Comparison of ENCODE assay signal across 14 mouse cellular contexts in genomic region chr8:110894851-110895250, GRCm38 (mm10).
"Had no signal": no experiment of that assay in that cellular context is flagged by ENCODE, and none has a peak within 500 bp of the region (broad histone marks: within the 10 kb centered on the region; RNA-seq: fewer than 3 reads in every experiment).

No protein-coding gene starts in this region.

- H3K4me1 ChIP-seq: kidney, embryonic 15.5 days; limb, embryonic 15.5 days; midbrain, embryonic 12.5 days; neural tube, embryonic 12.5 days had no signal

- H3K4me2 ChIP-seq: kidney, embryonic 15.5 days; limb, embryonic 15.5 days; liver, embryonic 12.5 days; lung, embryonic 14.5 days; midbrain, embryonic 12.5 days; neural tube, embryonic 12.5 days had no signal

- H3K27ac ChIP-seq: kidney, embryonic 15.5 days; limb, embryonic 15.5 days; liver, embryonic 12.5 days; midbrain, embryonic 12.5 days; neural tube, embryonic 12.5 days had no signal

- H3K27me3 ChIP-seq: kidney, embryonic 15.5 days; limb, embryonic 15.5 days; liver, embryonic 12.5 days; midbrain, embryonic 12.5 days; neural tube, embryonic 12.5 days had no signal

- DNase-seq: kidney, adult 2 months; kidney, postnatal 14 days; lung, embryonic 14.5 days; lung, postnatal 14 days; retina, postnatal 1 day; right cerebral cortex, postnatal 4 days; spleen, adult 18-20 months; thymus, postnatal 4 days had no signal

- ATAC-seq: liver, embryonic 12.5 days had no signal

- H3K9ac ChIP-seq: kidney, embryonic 15.5 days; limb, embryonic 15.5 days; liver, embryonic 12.5 days; lung, embryonic 14.5 days; midbrain, embryonic 12.5 days; neural tube, embryonic 12.5 days had no signal

- H3K9me3 ChIP-seq: kidney, embryonic 15.5 days; limb, embryonic 15.5 days; liver, embryonic 12.5 days; midbrain, embryonic 12.5 days; neural tube, embryonic 12.5 days had no signal

- H3K4me3 ChIP-seq: kidney, embryonic 15.5 days; limb, embryonic 15.5 days; liver, embryonic 12.5 days; midbrain, embryonic 12.5 days; myocyte; neural tube, embryonic 12.5 days had no signal
